Mouse (Mus musculus) retina, embryonic 14.5 days (tissue): Measurements from ENCODE around the gene Prune2.

Source experiments
- DNase-seq: peaks from one replicate; pipeline ENCODE4 v3.0.0-alpha.2; 2015; ENCODE audit warnings: low spot score

The Prune2 gene

DNA sequence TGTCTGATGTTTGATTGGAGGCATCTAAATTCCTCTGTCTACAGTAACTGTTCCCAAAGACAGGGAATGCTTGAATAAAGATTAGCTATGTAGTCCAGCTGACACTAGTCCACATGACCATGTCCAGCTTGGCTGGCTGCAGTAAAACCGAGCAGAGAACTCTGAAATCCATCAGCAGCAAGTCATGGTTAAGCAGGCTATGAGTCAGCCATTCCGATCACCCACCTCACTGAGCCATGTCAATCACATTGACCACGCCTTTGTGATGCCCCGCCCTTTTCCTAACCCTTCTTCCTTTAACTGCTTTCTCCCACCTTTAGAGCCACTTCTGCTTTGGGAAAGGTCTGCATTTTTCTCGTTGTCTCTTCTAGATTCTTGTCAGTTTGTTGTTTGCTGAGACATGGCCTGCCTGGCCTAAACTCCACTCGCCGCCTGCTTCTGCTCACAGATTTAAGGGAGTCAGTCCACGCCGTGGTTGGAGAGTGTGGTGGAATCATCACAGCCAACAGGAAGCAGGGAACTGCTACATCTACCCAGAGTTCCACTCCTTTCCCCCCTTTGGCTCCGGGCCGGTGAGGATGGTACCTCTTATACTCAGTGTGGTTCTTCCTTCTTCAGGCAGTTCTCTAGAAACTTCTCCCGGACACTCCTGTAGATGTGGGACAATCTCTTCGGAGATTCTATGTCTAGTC is 307.9 kb downstream of the Prune2 start:
- no peak for DNase-seq

DNA sequence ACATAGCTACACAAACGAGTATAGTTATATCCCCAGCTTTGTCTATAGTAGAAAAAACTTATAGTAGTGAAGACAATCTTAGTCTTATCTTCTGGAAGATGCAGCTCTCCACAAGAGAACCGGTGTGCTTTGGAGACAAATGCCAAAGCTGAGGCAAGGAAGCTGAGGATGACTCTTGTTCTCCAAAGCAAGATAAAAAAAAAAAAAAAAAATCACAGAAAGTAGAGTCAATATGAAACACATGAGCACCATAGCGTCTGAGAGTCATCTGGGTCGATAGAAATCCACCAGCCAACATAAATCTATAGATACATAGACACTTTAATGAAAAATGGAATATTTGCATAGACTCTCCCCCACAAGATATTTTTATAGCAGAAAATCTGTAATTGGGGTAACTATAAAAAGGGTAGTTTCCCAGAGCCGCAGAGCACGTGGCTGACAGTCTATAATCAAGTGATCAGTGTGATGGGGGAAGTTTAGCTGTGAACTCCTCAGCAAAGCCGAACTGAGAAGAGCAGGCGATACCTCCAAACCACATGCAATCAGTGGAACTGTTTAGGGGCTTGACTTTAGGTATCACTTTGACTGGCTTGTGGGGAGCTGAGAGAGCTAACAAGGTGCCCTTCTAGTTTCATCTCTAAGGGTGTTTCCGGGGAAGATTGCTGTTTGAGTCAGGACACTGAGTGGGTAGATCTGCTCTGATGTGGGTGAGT is 308.7 kb downstream of the Prune2 start:
- no peak for DNase-seq

DNA sequence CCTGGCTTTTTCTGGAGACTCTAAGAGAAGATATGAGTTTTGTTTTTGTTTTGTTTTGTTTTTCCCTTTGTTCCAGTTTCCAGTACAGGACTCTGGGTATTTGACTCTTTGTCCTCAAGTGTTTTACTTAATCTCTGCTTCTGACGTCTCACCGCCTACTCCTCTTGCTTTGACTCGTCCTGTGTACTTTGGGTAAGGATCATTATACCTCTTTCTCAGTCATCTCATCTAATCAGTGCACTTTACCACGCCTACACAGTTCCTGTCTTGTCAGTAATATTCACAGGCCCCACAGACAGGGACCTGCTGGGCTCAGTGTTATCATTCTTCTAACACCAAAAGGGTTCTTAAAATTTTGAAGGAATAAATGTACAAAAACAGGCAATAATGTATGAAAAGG is 312.8 kb downstream of the Prune2 start:
- no peak for DNase-seq

DNA sequence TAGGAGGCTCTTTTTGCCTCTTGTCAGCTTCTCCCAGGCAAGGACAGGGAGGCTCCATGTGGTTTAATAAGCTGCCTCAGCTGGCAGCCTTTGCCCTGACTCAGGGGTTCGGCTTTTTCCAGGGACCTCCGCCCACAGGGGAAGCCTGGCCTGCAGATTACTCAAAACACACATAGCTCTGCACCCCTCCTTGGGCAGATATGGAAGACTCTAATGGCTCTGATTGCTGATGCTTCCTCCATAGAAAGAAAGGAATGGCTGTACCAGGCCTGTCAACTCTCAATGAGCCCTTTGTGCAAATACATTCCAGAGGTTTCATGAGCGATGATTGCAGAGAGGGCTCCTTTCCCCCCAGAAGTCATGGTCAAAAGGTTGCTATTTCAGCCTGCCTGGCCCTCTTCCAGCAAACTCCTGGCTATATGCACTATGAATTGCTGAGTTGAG is 315.3 kb downstream of the Prune2 start:
- DNase-seq, result no peak

DNA sequence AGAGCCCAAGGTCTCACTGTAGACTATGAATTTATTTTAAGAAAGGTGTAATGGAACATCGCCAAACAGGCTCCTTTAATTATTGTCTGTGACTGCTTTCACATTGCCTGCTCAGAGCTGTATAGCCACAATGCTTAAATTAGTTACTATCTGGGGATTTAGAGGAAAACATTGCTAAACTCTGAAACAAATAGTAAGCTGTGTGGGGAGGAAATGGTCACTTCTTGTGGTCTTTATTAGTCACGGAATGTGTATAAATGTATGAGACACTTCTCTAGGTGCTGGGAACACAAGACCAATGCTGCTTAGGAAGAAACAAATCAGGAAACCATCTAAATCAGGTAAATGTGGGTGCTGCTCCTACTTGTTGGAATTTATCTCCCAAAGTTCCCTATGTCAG is 317.1 kb downstream of the Prune2 start:
- DNase-seq, result no peak
